Mouse (Mus musculus) ES-CJ7 (cell line): ENCODE results near the gene Pga5.

Source experiments
- DNase-seq: peaks from one replicate; pipeline ENCODE4 v3.0.0; 2011; ENCODE audit warnings: low read depth, low spot score

The Pga5 gene

GRCm38 (mm10) chr19:10665499-10665898 lies 12.4 kb downstream of the Pga5 start:
- DNase-seq, result peak; percentile 65

- DNase-seq, result no peak
Measured at GRCm38 (mm10) chr19:10665093-10665492, 12.8 kb downstream of the Pga5 start.

DNA sequence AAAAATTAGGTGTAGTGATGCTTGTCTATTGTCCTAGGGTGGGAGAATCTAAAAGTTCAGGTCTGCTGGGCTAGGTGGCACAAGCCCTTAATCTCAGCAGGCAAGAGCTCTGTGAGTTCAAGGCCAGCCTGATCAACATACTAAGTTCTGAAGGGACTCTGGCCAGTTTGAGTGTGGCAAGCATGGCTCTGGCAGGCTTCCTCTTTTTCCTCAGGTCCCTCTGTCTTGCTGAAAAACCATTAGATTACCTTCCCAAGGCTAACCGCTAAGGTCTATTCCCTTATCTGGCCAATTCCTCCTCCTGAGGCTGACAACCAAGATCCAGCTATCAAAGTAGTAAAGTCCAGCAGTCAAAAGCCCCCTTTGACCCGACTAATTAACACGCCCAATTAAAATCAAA lies 15.2 kb downstream of the Pga5 start:
- no peak for DNase-seq

- DNase-seq, result no peak
Measured at GRCm38 (mm10) chr19:10661919-10662318, 16.0 kb downstream of the Pga5 start.

GRCm38 (mm10) chr19:10661373-10661772 lies 16.5 kb downstream of the Pga5 start:
- DNase-seq, result no peak

GRCm38 (mm10) chr19:10658406-10658805 lies 19.5 kb downstream of the Pga5 start:
- DNase-seq, result no peak

- no peak for DNase-seq
Measured at GRCm38 (mm10) chr19:10657742-10658141, 20.1 kb downstream of the Pga5 start.

- DNase-seq, result no peak
Measured at GRCm38 (mm10) chr19:10656058-10656457, 21.8 kb downstream of the Pga5 start.

DNA sequence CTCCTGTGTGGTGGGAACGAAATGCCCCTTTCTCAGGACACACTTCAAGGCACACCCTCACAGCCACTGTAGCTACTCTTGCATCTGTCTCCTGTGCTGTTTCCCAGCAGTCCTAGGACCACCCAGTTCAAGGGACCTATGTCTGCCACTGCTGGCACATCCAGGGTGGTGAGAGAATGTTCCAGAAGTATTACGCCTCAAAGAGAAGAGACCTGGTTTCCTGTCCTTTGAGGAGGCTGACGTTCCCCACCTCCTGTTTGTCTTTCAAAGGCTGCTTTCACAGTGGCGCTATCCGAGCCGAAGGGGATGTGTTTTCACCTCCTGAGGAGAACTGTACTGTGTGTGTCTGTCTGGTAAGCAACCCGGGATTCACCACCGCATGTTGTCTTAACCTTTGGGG lies 29.7 kb downstream of the Pga5 start:
- DNase-seq, result no peak

- no peak for DNase-seq
Measured at GRCm38 (mm10) chr19:10645616-10646015, 32.3 kb downstream of the Pga5 start.

DNA sequence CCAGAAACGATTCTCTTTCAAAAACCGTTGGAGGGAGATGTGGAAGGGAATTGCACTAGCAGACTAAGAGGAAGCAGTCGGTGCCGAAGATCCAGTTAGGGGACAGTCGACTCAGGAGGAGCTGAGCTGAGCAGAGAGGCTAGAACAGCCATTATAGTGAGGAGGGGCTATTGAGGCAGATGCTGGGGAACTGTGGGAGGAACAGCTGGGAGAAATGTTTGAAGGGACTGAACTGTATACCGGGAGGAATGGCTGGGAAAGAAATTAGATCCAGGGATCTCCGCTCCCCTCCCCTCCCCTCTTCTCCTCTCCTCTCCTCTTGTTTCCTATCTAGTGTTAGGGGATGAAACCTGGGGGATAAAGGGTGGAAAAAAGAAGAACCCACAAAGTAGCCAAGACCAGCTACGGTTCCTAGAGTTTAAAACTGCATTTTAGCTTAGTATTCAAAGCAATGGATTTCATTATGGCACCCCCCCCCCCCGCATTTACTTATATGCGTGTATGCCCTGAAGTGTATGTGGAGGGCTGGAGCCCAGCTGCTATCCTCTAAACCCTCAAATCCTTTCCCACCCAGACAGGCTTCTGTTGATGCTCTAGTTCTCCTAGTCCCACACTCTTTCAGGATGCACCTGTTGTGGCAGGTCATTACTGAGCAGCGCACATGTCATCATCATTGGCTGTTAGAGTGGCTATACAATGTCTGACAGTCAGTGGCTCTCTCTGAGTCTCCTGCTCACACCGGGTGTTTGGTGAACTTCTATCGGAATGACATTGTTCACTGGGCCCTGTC lies 37.1 kb downstream of the Pga5 start:
- DNase-seq, result no peak

DNA sequence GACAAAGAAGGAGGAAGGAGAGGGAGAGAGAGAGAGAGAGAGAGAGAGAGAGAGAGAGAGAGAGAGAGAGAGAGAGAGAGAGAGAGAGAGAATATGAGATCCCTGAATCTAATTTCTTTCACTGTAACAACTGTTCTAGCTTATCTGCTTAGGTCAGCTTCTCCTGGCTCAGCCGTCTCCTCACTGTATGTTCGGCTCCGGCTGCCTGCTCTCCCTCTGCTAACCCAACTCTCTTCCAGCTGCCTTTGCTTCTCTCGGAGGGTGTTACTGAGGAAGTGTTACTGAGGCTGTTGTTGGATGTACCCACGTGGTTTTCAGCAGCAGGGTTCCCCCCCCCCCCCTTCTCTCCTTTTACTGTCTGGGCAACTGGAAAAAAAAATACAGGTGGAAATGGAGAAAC lies 37.8 kb downstream of the Pga5 start:
- no peak for DNase-seq

DNA sequence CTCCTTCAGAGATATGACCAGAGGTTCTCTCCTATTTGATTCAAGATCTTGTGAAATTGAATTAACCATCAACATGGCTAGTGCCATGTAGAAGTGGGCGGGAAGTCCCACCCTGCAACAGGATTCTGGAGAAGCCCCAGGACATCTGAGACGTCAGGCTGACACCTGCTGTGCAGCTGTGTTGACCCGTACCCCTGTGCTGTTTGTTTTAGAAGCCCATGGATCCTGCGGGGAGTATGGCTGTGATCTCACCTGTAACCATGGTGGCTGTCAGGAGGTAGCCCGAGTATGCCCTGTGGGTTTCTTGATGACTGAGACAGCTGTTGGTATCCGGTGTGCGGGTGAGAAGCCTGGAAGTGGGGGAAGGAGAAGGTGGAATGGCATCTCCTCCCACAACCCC lies 40.0 kb downstream of the Pga5 start:
- no peak for DNase-seq

- DNase-seq, result peak; percentile 46
Measured at GRCm38 (mm10) chr19:10634872-10635318, 43.0 kb downstream of the Pga5 start.

GRCm38 (mm10) chr19:10634106-10634871 lies 43.6 kb downstream of the Pga5 start, which contains the start of gene Vwce:
Gene Vwce (plus strand): TSS chr19:10634213.
- DNase-seq, result peak; percentile 16
